Mouse (Mus musculus) small intestine, adult 2 months (tissue): ENCODE results near the gene Setd6. TPM values are rescaled to one million over a fixed set of nuclear protein-coding genes. Genes with fewer than 3 reads are reported as not detected.

Experiments
- H3K27ac ChIP-seq: fragments of 200-500 bp; 2 replicates; pipeline ENCODE4 v1.5.1; 2012; ENCODE audit warnings: low read depth, low read length, control low read depth, inconsistent platforms; ENCODE audit not compliant: insufficient read depth
- H3K27me3 ChIP-seq: fragments of 200-500 bp; 2 replicates; pipeline ENCODE4 v1.6.1; 2012; ENCODE audit warnings: mild to moderate bottlenecking, moderate library complexity, low read length, inconsistent platforms; ENCODE audit not compliant: control insufficient read depth, insufficient read depth
- H3K36me3 ChIP-seq: fragments of 200-500 bp; 2 replicates; pipeline ENCODE4 v1.6.1; 2012; ENCODE audit warnings: mild to moderate bottlenecking, low read length, control low read depth, inconsistent platforms; ENCODE audit not compliant: control insufficient read depth, insufficient read depth
- H3K4me1 ChIP-seq: fragments of 200-500 bp; 2 replicates; pipeline ENCODE4 v1.6.1; 2012; ENCODE audit warnings: low read length, inconsistent platforms, mixed read lengths; ENCODE audit not compliant: control insufficient read depth, insufficient read depth, insufficient read length
- H3K4me3 ChIP-seq: fragments of 200-500 bp; 2 replicates; pipeline ENCODE4 v1.5.1; 2012; ENCODE audit warnings: low read depth, mild to moderate bottlenecking, control low read depth, inconsistent platforms, low read length, moderate library complexity
- CTCF ChIP-seq: fragments of 200-500 bp; IDR thresholded peaks from 2 replicates; pipeline ENCODE4 v1.5.1; 2012; ENCODE audit warnings: low read depth, mild to moderate bottlenecking, control low read depth, inconsistent platforms, low read length, moderate library complexity, mixed read lengths; ENCODE audit not compliant: insufficient replicate concordance, insufficient read length; ENCODE audit errors: extremely low read depth
- POLR2A ChIP-seq: fragments of 200-500 bp; IDR thresholded peaks from 2 replicates; pipeline ENCODE4 v1.6.1; 2012; ENCODE audit warnings: low read depth, mild to moderate bottlenecking, control low read depth, inconsistent platforms, low read length, moderate library complexity
- WGBS: fragments of 180-500 bp; shearing (Covaris S2); methylation state at CpG from one replicate; pipeline ENCODE4 v1.1.7; 2018; 5-methylcytosine and 5-hydroxymethylcytosine counted together
- polyA plus RNA-seq: library from polyadenylated mRNA; depleted of rRNA; stranded (reverse); fragments of >200 nt; gene quantifications from 2 replicates; pipeline ENCODE4 v1.2.3, GENCODE M21; 2012

The Setd6 gene
- polyA plus RNA-seq, 1 experiment, result 4.0 TPM

DNA sequence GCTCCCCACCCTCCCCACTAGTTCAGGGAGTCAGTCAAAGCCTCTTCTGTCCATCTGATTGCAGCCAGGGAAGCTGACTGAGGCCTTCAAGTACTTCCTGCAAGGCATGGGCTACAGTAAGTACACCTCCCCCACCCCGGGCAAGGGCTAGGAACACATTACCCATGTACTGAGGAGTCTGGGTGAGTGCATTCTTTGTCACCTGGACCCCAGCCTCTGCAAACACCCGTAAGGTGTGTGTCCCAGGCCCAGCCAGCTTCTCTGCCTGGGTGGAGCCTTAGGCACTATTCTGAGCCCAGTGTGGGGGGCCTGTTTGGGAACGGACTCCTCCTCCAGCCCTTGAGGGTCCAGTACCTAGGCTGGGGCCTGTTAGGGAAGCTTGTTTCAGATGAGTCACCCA, 4.7 kb upstream of the Setd6 start:
- 76% methylated on average over 3 of the region's 3 CpGs for WGBS
- Histone ChIP-seq H3K4me1 (peaks cover 6% of the 10 kb centered on the region; the same call in 1 of the 2 replicates), H3K36me3 (no peaks in the 10 kb centered on the region), H3K27ac (no peak overlapping the region), H3K4me3 (no peak overlapping the region), H3K27me3 (no peaks in the 10 kb centered on the region)
- no peak for TF ChIP-seq CTCF
- TF ChIP-seq POLR2A, result no peak

DNA sequence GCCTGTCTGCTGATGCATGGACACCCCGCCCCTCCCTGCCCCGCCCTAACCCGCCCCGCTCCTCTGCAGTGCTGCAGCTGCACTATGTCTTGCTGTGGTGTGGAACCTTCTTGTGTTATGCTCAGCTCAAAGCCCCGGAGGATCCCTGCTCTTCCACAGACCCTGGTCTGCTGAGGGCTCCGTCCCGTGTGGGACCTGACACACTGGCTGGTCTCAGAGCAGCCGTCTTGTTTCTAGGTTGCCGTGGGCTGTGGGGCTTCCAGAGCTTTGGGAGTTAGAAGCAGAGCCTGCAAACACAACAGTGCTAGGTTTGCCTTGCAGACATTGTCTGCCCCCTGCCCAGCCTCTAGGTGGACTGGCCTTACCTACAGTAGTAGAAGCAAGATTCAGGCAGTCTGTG, 3.3 kb upstream of the Setd6 start:
- no peak overlapping the region for H3K4me3 ChIP-seq
- H3K27ac ChIP-seq, result no peak overlapping the region
- no peaks in the 10 kb centered on the region for H3K36me3 ChIP-seq
- 60% methylated on average over 9 of the region's 9 CpGs for WGBS
- H3K27me3 ChIP-seq, result no peaks in the 10 kb centered on the region
- H3K4me1 ChIP-seq, result peaks cover 15% of the 10 kb centered on the region
- TF ChIP-seq POLR2A, result no peak
- no peak for TF ChIP-seq CTCF

DNA sequence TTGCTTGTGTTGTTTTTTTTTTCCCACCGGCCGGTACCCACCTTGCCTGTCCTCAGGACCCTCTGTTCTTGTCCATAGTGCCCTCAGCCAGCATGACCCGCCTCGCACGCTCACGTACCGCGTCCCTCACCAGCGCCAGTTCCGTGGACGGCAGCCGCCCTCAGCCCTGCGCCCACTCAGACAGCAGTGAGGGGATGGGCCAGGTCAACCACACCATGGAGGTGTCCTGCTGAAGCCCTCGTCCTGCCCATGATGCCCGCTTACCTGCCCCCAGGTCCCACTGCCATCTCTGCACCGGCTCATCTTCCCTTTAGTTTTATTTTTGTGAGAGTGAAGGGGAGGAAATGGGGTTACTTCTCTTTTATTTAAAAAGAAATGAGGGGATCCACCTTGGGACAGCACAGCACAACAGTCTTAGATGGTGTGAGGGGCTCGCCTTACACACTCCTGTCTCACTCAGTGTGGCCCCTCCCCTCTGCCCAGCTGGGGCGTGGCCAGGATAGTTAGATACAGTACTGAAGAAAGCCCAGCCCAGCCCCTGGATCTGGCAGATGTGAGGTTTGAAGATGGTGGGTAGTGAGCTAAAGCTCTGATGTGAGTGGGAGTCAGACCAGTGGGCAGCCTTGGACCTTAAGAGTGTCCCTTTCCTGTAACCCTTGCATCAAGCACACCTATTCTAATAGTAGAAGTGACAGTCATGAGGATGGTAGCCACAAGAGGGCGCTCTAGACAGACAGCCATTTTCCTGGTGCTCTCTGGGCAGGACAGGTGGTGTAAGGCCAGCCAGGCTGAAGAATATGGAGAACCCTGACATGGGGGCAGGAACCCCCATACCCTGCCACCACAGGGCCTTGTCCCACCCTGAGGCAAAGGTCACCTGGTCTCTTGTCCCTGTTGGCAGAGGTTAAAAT, 2.3 kb upstream of the Setd6 start:
- 77% methylated on average over 19 of the region's 19 CpGs for WGBS
- peaks cover 15% of the 10 kb centered on the region for H3K4me1 ChIP-seq
- peaks cover 6% of the 10 kb centered on the region for H3K36me3 ChIP-seq
- H3K27ac ChIP-seq, result no peak overlapping the region
- H3K4me3 ChIP-seq, result no peak overlapping the region
- TF ChIP-seq POLR2A (no peak), CTCF (peak; percentile 80; the same call in 1 of the 2 replicates)
- no peaks in the 10 kb centered on the region for H3K27me3 ChIP-seq

GRCm38 (mm10) chr8:95714367-95714766, 1.3 kb upstream of the Setd6 start:
- H3K27me3 ChIP-seq, result no peaks in the 10 kb centered on the region
- peaks cover 11% of the 10 kb centered on the region for H3K36me3 ChIP-seq
- H3K4me1 ChIP-seq, result peaks cover 15% of the 10 kb centered on the region
- TF ChIP-seq POLR2A, result no peak
- no peak for TF ChIP-seq CTCF
- 94% methylated on average over 4 of the region's 4 CpGs for WGBS
- no peak overlapping the region for H3K27ac ChIP-seq
- no peak overlapping the region for H3K4me3 ChIP-seq

GRCm38 (mm10) chr8:95714837-95715413, 756 bp upstream of the Setd6 start:
- no peak overlapping the region for H3K27ac ChIP-seq
- no peak for TF ChIP-seq CTCF
- TF ChIP-seq POLR2A, result no peak
- H3K4me1 ChIP-seq, result peaks cover 15% of the 10 kb centered on the region
- no peaks in the 10 kb centered on the region for H3K27me3 ChIP-seq
- peaks cover 17% of the 10 kb centered on the region for H3K36me3 ChIP-seq
- 74% methylated on average over 6 of the region's 6 CpGs for WGBS
- no peak overlapping the region for H3K4me3 ChIP-seq

GRCm38 (mm10) chr8:95716546-95717335, 1.1 kb downstream of the Setd6 start:
- 12% methylated on average over 21 of the region's 21 CpGs for WGBS

DNA sequence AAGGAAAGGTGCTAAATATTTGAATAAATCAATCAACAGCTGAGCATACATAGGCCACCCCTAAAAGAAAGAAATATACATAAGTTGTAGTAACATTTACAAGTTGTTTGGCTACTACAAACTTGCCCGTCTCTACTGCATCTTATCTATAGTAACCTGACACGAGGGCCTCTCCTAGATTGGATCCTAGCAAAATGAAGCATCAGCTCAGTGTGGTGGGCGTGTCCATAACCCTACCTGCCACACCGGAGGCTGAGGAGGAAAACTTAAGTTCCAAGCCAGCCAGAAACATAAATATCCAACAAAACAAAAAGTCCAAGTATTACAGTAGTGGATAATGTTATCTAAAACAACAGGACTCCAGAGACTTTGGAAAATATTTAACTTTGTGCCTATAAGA, 11.9 kb downstream of the Setd6 start:
- TF ChIP-seq POLR2A (no peak), CTCF (no peak)
- Histone ChIP-seq H3K36me3 (peaks cover 78% of the 10 kb centered on the region), H3K27ac (no peak overlapping the region), H3K4me3 (no peak overlapping the region), H3K4me1 (no peaks in the 10 kb centered on the region), H3K27me3 (no peaks in the 10 kb centered on the region)
- 60% methylated on average over 4 of the region's 4 CpGs for WGBS

More at GRCm38 (mm10) chr8:95716546-95717335, 1.1 kb downstream of the Setd6 start:
- H3K4me1 ChIP-seq, result peaks cover 15% of the 10 kb centered on the region
- peaks cover 27% of the 10 kb centered on the region for H3K36me3 ChIP-seq
- H3K27ac ChIP-seq, result no peak overlapping the region
- peak overlapping the region; percentile 92 for H3K4me3 ChIP-seq
- H3K27me3 ChIP-seq, result no peaks in the 10 kb centered on the region
- TF ChIP-seq POLR2A, result no peak
- TF ChIP-seq CTCF, result no peak
